Comparison of ENCODE assay signal across 9 mouse cellular contexts in the genomic region with DNA sequence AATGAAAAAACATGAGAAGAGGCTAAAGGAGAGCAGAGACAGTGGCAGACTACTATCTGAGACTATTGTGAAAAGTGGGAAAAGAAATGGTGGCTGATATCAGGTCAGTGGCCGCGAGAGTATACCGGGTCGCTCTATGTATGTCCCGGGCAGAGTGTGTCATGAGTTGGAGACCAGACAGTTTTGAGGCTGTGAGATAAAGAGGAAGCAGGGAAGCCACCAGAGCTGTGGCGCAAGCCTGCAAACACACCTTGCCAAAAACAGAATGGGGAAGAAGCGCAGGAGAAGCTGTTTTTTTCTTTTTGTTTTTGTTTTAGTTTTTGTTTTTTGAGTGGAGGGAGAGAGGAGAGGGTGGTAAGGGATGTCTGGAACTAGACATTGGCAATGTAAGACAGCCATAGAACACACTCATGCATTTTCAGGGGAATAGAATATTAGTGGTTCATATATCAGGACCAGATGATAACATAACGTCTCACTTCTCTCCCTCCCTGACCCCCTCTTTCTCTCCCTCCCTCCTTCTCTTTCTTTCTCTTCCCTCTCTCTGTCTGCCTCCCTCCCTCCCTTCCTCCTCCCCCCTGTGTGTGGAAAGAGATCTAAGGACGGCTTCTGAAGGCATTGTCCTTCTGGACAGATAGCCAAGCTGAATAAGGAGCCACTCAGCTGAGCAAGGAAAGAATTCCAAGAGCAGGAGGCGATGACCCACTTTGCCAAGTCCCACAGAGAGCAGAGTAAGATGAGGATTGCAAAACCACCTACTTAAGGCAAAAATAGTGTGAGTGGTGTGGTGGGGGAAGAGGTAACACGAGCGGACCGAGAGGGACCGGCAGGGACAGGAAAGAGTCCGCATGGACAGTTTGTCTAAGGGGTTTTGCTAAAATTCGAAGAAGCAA.
DNase-seq lines count a peak whose midpoint lies in the region; ATAC-seq and TF ChIP-seq lines count a peak whose summit lies in the region.
"Had no signal": no experiment of that assay in that cellular context is flagged by ENCODE, and none has a peak within 500 bp of the region (broad histone marks: within the 10 kb centered on the region; RNA-seq: fewer than 3 reads in every experiment).

No protein-coding gene starts in this region.

- no peak overlapping the region for H3K9ac ChIP-seq in liver, embryonic 16.5 days (ENCODE audit: low read depth, low read length)
- H3K9ac ChIP-seq in intestine, postnatal 0 days (ENCODE audit: low read depth, low read length), result no peak overlapping the region
- H3K9ac ChIP-seq in intestine, embryonic 15.5 days, result no peak overlapping the region
- H3K9ac ChIP-seq: hindbrain, embryonic 12.5 days had no signal

- ATAC-seq in liver, embryonic 16.5 days (ENCODE audit: low read depth), result 0 out of 2 replicates have a peak, but pooled peaks have one; percentile 41
- ATAC-seq in intestine, postnatal 0 days, result no peak
- ATAC-seq in intestine, embryonic 15.5 days, result no peak

- H3K27me3 ChIP-seq in liver, embryonic 16.5 days (ENCODE audit: control insufficient read depth, insufficient read depth, low read depth, low read length), result no peaks in the 10 kb centered on the region
- H3K27me3 ChIP-seq in intestine, postnatal 0 days (replicated peaks; ENCODE audit: control insufficient read depth, insufficient read depth, low read length), result no peaks in the 10 kb centered on the region
- no peaks in the 10 kb centered on the region for H3K27me3 ChIP-seq in intestine, embryonic 15.5 days (replicated peaks)
- H3K27me3 ChIP-seq: hindbrain, embryonic 12.5 days had no signal

- DNase-seq in gastrocnemius, adult 18-20 months (ENCODE audit: low spot score), result peak; percentile 32
- no peak for DNase-seq in gastrocnemius, postnatal 36 days
- DNase-seq in spleen, adult 12 weeks (ENCODE audit: low spot score), result peak; percentile 1
- no peak for DNase-seq in spleen, postnatal 4 days (ENCODE audit: low spot score in 2 of 2)
- DNase-seq in spleen, postnatal 36 days (ENCODE audit: low spot score in 2 of 2), result peak; percentile 42 to 59

- peak overlapping the region; percentile 26 for H3K4me2 ChIP-seq in liver, embryonic 16.5 days (ENCODE audit: low read depth, low read length)
- no peak overlapping the region for H3K4me2 ChIP-seq in intestine, postnatal 0 days (replicated peaks; ENCODE audit: low read depth)
- H3K4me2 ChIP-seq in intestine, embryonic 15.5 days (replicated peaks), result no peak overlapping the region
- H3K4me2 ChIP-seq: hindbrain, embryonic 12.5 days had no signal

- no peaks in the 10 kb centered on the region for H3K9me3 ChIP-seq in liver, embryonic 16.5 days (replicated peaks; ENCODE audit: control insufficient read depth, low read length)
- H3K9me3 ChIP-seq in intestine, postnatal 0 days (ENCODE audit: control insufficient read depth), result no peaks in the 10 kb centered on the region
- H3K9me3 ChIP-seq in intestine, embryonic 15.5 days, result no peaks in the 10 kb centered on the region
- H3K9me3 ChIP-seq: hindbrain, embryonic 12.5 days had no signal

- H3K27ac ChIP-seq in liver, embryonic 16.5 days (ENCODE audit: low read length), result no peak overlapping the region
- no peak overlapping the region for H3K27ac ChIP-seq in intestine, postnatal 0 days (ENCODE audit: low read depth, low read length)
- H3K27ac ChIP-seq in intestine, embryonic 15.5 days, result no peak overlapping the region
- H3K27ac ChIP-seq: hindbrain, embryonic 12.5 days had no signal

- 29% methylated on average over 16 of the region's 16 CpGs for WGBS in liver, embryonic 16.5 days (ENCODE audit: insufficient replicate concordance)
- 79% methylated on average over 16 of the region's 16 CpGs for WGBS in intestine, postnatal 0 days
- WGBS in intestine, embryonic 15.5 days, result 78% methylated on average over 16 of the region's 16 CpGs

- no peaks in the 10 kb centered on the region for H3K36me3 ChIP-seq in liver, embryonic 16.5 days (ENCODE audit: control insufficient read depth, insufficient read depth)
- H3K36me3 ChIP-seq in intestine, postnatal 0 days (ENCODE audit: control insufficient read depth, insufficient read depth), result no peaks in the 10 kb centered on the region
- no peaks in the 10 kb centered on the region for H3K36me3 ChIP-seq in intestine, embryonic 15.5 days
- H3K36me3 ChIP-seq: hindbrain, embryonic 12.5 days had no signal

- intact Hi-C loops in gastrocnemius, postnatal 36 days (cut with DNase I), result no loop called here

- no peak for TF ChIP-seq CTCF in intestine, postnatal 0 days (IDR thresholded peaks at IDR 0.05; ENCODE audit: low read depth)

- no peaks in the 10 kb centered on the region for H3K4me1 ChIP-seq in liver, embryonic 16.5 days (ENCODE audit: control insufficient read depth, low read depth, low read length)
- no peaks in the 10 kb centered on the region for H3K4me1 ChIP-seq in intestine, postnatal 0 days (replicated peaks; ENCODE audit: control insufficient read depth, insufficient read depth, low read length)
- no peaks in the 10 kb centered on the region for H3K4me1 ChIP-seq in intestine, embryonic 15.5 days (replicated peaks)

- H3K4me3 ChIP-seq in liver, embryonic 16.5 days (ENCODE audit: low read depth, low read length), result no peak overlapping the region
- no peak overlapping the region for H3K4me3 ChIP-seq in intestine, postnatal 0 days (ENCODE audit: low read depth, low read length)
- H3K4me3 ChIP-seq in intestine, embryonic 15.5 days (replicated peaks), result no peak overlapping the region
- H3K4me3 ChIP-seq: hindbrain, embryonic 12.5 days had no signal

Comparison
In these comparisons a context has a peak if more than half of its experiments do, and no peak if none do; other contexts are left out.
1. DNase-seq: peak in gastrocnemius, adult 18-20 months (single experiment), spleen, adult 12 weeks (single experiment) and spleen, postnatal 36 days (2 of 2); none in gastrocnemius, postnatal 36 days (0 of 2) and spleen, postnatal 4 days (0 of 2).